Mouse (Mus musculus) limb, embryonic 11.5 days (tissue): ENCODE measurements around the gene S100a5. TPM values are rescaled to one million over a fixed set of nuclear protein-coding genes. Genes with fewer than 3 reads are reported as not detected.
A peak's percentile ranks its signal among the peaks of the same experiment; 100 is the strongest.

Experiments used
- ATAC-seq: fragments of 200-750 bp; cut with Nextera tagmentation; 2 replicates; pipeline ENCODE4 v1.8.0; 2017; ENCODE audit warnings: low read depth; ENCODE audit not compliant: insufficient number of reproducible peaks, low FRiP score, low TSS enrichment
- DNase-seq: peaks from one replicate; pipeline ENCODE4 v3.0.0-alpha.2; 2015; ENCODE audit warnings: low spot score
- H3K27ac ChIP-seq: fragments of 300-500 bp; sonication (generic); replicated peaks from 2 replicates; pipeline ENCODE4 v1.5.1; 2014; ENCODE audit warnings: low read depth, mild to moderate bottlenecking, low read length
- H3K27me3 ChIP-seq: fragments of 300-500 bp; sonication (generic); 2 replicates; pipeline ENCODE4 v1.6.1; 2014; ENCODE audit warnings: mild to moderate bottlenecking, low read length, mixed read lengths; ENCODE audit not compliant: control insufficient read depth, insufficient read depth
- H3K36me3 ChIP-seq: fragments of 300-500 bp; sonication (generic); 2 replicates; pipeline ENCODE4 v1.6.1; 2014; ENCODE audit warnings: mild to moderate bottlenecking, low read length, moderate library complexity, mixed read lengths; ENCODE audit not compliant: control insufficient read depth, insufficient read depth
- H3K4me1 ChIP-seq: fragments of 300-500 bp; sonication (generic); 2 replicates; pipeline ENCODE4 v1.6.1; 2014; ENCODE audit warnings: low read length, mixed read lengths; ENCODE audit not compliant: control insufficient read depth, insufficient read depth
- H3K4me2 ChIP-seq: fragments of 300-500 bp; sonication (generic); 2 replicates; pipeline ENCODE4 v1.6.1; 2014; ENCODE audit warnings: low read depth, mild to moderate bottlenecking, moderate library complexity; ENCODE audit not compliant: severe bottlenecking
- H3K4me3 ChIP-seq: fragments of 300-500 bp; sonication (generic); 2 replicates; pipeline ENCODE4 v1.5.1; 2014; ENCODE audit warnings: low read depth, low read length
- H3K9ac ChIP-seq: fragments of 300-500 bp; sonication (generic); 2 replicates; pipeline ENCODE4 v1.6.1; 2014; ENCODE audit warnings: mild to moderate bottlenecking, low read length
- H3K9me3 ChIP-seq: fragments of 300-500 bp; sonication (generic); 2 replicates; pipeline ENCODE4 v1.6.1; 2016; ENCODE audit warnings: low read length; ENCODE audit not compliant: control insufficient read depth
- WGBS: fragments of 180-500 bp; shearing (Covaris S2); extraction: QIAGEN DNeasy Blood & Tissue Kit; methylation state at CpG from one replicate; pipeline ENCODE4 v1.1.7; 2014; 5-methylcytosine and 5-hydroxymethylcytosine counted together
- polyA plus RNA-seq: library from polyadenylated mRNA; unstranded; fragments of >200 nt; fragmentation: Nextera tagmentation; extraction: Ambion mirVana; gene quantifications from 2 replicates; pipeline ENCODE4 v1.2.1, GENCODE M21; 2014

Gene S100a5
- not detected in 2 replicates for polyA plus RNA-seq

DNA sequence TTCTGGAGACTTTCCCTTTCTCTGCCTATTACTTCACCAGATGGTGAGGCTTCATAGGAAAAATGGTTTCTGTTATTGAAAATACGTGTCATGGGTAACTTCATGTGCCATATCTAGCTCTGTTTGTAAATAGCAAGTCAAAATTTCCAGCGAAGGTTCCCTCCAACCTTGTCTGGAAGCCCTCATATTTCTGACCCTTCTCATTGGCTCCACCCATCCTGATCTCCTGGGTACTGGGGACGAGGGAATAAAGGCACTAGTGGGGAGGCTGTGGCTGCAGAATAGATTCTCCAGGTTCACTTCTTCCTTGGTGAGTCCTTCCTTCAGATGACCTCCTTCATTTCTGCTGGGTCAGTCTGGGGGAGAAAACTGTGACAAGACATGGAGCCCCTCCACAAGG is at the start of gene S100a5:
S100a5 (plus strand) TSS at position 301 of the 400 bp plus-strand sequence.
- no peaks in the 10 kb centered on the region for H3K9me3 ChIP-seq
- no peak within 1 kb of the TSS for H3K9ac ChIP-seq
- no peak within 1 kb of the TSS for H3K4me2 ChIP-seq
- H3K36me3 ChIP-seq = no peaks in the 10 kb centered on the region
- ATAC-seq = no peak
- no peak within 1 kb of the TSS for H3K27ac ChIP-seq
- H3K27me3 ChIP-seq = no peaks in the 10 kb centered on the region; the same call in 1 of the 2 replicates
- 60% methylated on average over 3 of the region's 3 CpGs for WGBS
- DNase-seq = no peak
- H3K4me1 ChIP-seq = peaks cover 2% of the 10 kb centered on the region; the same call in 1 of the 2 replicates
- H3K4me3 ChIP-seq = no peak within 1 kb of the TSS

DNA sequence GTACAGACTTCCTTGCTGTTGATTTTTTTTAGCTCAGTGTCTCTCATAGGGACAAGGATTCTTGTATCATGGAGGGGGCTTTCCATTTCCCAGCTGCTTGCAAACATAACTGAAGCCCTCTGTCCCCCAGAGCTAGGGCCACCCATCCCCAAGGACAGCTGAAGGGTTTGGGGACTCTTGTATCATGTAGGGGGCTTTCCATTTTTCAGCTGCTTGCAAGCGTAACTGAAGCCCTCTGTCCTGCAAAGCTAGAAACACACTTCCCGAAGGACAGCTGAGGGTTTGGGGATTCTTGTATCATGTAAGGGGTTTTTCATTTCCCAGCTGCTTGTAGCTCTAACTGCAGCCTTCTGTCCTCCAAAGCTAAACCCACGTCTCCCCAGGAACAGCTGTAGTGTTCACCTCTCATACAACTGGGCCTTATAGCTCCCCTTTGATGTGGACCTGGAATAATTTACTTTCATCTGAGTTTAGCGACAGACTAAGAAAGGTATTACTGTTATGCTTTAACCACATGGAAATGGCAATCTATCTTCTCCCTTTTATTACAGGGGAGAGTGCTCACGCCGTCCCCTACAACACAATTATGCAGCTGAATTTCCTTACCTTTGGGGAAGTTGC is 48.2 kb upstream of the S100a5 start, which contains the start of gene S100a3:
S100a3 (plus strand) TSS at position 571 of the 621 bp plus-strand sequence.
- WGBS = 64% methylated on average over 6 of the region's 6 CpGs
- no peak for DNase-seq

DNA sequence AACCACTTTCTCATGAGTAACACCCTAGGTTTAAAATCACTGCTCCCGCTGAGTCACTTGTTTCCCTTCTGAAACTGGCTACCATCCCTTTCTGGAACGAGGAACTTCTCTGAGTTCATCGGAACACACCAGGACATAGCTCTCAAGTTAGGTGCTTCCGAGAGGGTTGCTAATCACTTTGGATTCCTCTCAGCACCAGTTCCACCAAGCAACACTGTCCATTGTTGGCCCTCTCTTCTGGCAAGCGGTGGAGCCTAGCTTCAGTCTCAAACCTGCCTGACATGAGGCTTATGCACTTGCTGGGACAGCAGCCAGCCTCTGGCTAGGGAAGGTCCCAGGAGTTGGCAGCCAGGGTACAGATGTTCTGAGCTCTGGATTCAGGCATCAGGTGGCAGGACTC is 33.6 kb upstream of the S100a5 start:
- H3K27me3 ChIP-seq = no peaks in the 10 kb centered on the region
- DNase-seq = no peak
- ATAC-seq = no peak
- no peaks in the 10 kb centered on the region for H3K9me3 ChIP-seq
- H3K9ac ChIP-seq = no peak overlapping the region
- H3K36me3 ChIP-seq = no peaks in the 10 kb centered on the region
- no peak overlapping the region for H3K4me2 ChIP-seq
- H3K4me1 ChIP-seq = no peaks in the 10 kb centered on the region
- H3K27ac ChIP-seq = no peak overlapping the region
- no peak overlapping the region for H3K4me3 ChIP-seq
- 84% methylated on average over 5 of the region's 5 CpGs for WGBS

More for the DNA sequence above, 48.2 kb upstream of the S100a5 start, which contains the start of gene S100a3:
- Histone ChIP-seq H3K36me3 (no peaks in the 10 kb centered on the region), H3K4me3 (no peak within 1 kb of the TSS), H3K9ac (no peak within 1 kb of the TSS), H3K9me3 (no peaks in the 10 kb centered on the region), H3K4me2 (no peak within 1 kb of the TSS), H3K27me3 (no peaks in the 10 kb centered on the region), H3K4me1 (no peaks in the 10 kb centered on the region), H3K27ac (no peak within 1 kb of the TSS)
- no peak for ATAC-seq

DNA sequence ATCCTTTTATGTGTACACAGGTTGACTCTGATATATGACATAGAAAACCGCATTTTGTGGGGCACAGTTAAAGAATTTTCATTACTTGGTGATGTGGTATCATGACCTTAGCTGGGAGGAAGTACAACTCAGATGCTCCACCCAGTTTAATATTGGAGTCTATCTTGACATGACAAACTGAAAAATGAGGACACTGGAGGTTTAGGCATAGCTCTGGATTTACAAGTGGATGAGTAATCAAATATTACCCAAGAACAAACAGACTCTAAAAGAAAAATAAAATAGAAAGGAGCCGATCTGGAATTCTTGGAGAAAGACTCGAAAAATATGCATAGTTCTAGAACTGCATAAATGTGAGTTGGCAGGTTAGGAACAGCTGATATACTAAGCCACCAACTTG is 33.0 kb upstream of the S100a5 start:
- Histone ChIP-seq H3K36me3 (no peaks in the 10 kb centered on the region), H3K4me3 (no peak overlapping the region), H3K4me2 (no peak overlapping the region), H3K9me3 (no peaks in the 10 kb centered on the region), H3K4me1 (no peaks in the 10 kb centered on the region), H3K27ac (no peak overlapping the region), H3K9ac (no peak overlapping the region), H3K27me3 (no peaks in the 10 kb centered on the region)
- 90% methylated on average over 3 of the region's 3 CpGs for WGBS
- no peak for ATAC-seq
- no peak for DNase-seq

DNA sequence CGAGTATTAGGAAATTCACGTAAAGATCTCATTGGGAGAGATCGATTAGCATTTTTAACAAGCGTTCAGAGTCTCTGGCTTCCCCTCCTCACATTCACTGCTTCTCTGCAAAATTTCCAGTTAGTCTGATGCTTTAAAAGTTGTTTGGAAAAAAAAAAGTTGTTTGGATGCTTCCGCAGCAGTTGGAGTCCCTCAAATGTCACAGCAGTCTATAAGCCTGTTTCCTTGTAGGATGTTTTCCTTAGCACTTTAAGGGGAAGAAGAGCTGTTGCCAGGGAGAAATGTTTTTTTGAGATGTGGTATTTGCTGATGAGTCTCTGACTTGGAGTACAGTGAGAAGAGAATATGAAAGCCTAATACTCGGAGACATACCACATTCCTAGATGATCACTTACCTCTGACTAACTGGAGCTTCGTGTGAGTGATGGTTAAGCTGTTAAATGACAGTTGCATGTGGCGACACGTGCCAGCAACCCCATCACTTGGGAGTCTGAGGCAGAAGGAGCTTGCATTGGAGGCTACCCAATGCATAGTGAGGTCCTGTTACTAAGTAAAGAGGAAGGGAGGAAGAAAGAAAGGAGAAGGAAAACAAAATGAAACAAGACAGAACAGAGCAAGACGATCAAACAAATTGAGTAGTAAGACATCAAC is 31.8 kb upstream of the S100a5 start:
- Histone ChIP-seq H3K4me1 (no peaks in the 10 kb centered on the region), H3K9me3 (no peaks in the 10 kb centered on the region), H3K9ac (no peak overlapping the region), H3K36me3 (no peaks in the 10 kb centered on the region), H3K27ac (no peak overlapping the region), H3K4me2 (no peak overlapping the region), H3K27me3 (no peaks in the 10 kb centered on the region), H3K4me3 (no peak overlapping the region)
- ATAC-seq = no peak
- WGBS = 73% methylated on average over 10 of the region's 10 CpGs
- no peak for DNase-seq

DNA sequence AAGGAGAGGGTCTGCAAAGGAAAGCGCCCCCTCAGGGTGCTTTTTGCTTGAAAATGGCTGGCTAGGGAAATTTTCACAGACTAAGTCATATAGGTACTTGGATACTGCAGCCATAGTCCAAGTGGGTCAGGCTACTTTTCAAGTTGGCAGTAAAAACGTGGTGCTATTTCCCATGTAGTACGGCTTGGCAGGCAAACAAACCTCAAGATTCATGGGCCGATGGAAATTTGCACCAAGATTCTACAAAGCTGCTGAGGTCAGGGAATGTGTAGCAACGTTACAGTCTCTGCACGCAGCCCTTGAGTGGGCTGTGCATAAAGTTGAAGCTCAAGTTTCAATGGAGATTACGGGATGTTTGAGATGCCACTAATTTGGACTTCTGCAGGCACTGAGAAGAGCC is 28.9 kb upstream of the S100a5 start:
- Histone ChIP-seq H3K9me3 (no peaks in the 10 kb centered on the region), H3K9ac (no peak overlapping the region), H3K4me2 (no peak overlapping the region), H3K4me3 (no peak overlapping the region), H3K36me3 (no peaks in the 10 kb centered on the region), H3K4me1 (no peaks in the 10 kb centered on the region), H3K27me3 (no peaks in the 10 kb centered on the region), H3K27ac (no peak overlapping the region)
- no peak for DNase-seq
- 74% methylated on average over 7 of the region's 7 CpGs for WGBS
- ATAC-seq = no peak

DNA sequence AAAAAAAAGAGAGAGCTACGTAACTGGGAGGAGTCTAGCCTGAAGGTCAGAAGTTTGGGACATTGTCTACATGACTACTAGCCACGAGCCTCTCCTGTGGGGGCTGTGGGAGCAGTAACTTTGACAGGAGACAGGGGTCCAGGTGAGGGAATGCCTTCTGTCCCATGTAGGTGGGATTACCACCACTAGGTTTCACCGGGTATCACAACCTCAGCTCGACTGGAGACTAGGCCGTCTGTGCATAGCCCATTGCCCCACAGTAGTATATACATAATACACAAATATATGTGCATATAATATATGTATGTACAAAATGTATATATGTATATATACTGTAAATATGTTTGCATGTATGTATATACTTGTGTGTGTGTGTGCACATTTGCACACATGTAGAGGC is 27.2 kb upstream of the S100a5 start:
- H3K4me2 ChIP-seq = no peak overlapping the region
- H3K27me3 ChIP-seq = no peaks in the 10 kb centered on the region
- 95% methylated on average over 5 of the region's 5 CpGs for WGBS

DNA sequence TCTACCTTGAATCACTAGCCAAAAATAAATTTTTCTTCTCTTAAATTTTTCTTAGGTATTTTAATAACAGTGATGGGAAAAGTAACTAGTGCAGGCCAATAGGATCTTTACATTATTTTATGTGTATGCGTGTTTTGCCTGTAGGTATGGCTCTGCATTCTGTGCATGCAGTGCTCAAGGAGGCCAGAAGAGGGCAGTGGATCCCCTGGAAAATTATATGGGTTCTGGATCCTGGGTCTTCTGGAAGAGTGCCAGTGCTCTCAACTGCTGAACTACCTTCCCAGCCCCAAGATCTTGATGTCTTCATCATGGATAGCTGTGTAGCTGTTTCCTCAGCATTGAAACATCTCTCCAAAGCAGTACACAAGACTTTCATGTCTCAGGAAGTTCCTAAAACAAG is 26.2 kb upstream of the S100a5 start:
- no peak overlapping the region for H3K27ac ChIP-seq
- no peaks in the 10 kb centered on the region for H3K27me3 ChIP-seq
- WGBS = 91% methylated on average over 1 of the region's 1 CpGs
- no peak for ATAC-seq
- no peak overlapping the region for H3K4me3 ChIP-seq
- H3K4me2 ChIP-seq = no peak overlapping the region
- peak; percentile 50 for DNase-seq
- no peaks in the 10 kb centered on the region for H3K36me3 ChIP-seq
- H3K9me3 ChIP-seq = no peaks in the 10 kb centered on the region
- H3K9ac ChIP-seq = no peak overlapping the region
- H3K4me1 ChIP-seq = no peaks in the 10 kb centered on the region

More for the DNA sequence above, 27.2 kb upstream of the S100a5 start:
- H3K4me1 ChIP-seq = no peaks in the 10 kb centered on the region
- no peak overlapping the region for H3K9ac ChIP-seq
- H3K4me3 ChIP-seq = no peak overlapping the region
- ATAC-seq (0 out of 2 replicates have a peak, but pooled peaks have one; percentile 38), DNase-seq (no peak)
- H3K9me3 ChIP-seq = no peaks in the 10 kb centered on the region
- H3K36me3 ChIP-seq = no peaks in the 10 kb centered on the region
- H3K27ac ChIP-seq = no peak overlapping the region
